Mouse (Mus musculus): ENCODE measurements around the gene Car10.

DNA sequence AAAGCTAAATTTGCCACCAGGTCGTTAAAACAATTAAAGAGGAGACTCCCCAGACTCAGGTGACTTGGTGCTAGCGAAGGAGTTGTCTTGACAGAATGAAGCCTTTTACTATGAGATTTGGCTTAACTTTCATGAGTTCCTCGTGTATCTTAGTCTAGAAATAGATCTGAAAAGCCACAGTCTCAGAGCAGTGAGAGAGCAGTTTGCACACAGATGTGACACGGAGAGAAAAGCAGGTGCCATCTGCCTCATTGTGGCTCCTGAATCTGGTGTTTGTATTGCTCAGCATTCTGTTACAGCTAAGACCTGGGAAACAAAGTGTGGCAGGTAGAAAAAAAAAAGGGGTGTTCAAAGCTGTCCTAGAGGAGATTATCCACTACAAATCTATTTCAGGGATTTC, 269.4 kb downstream of the Car10 start:
- no peak for TF ChIP-seq CTCF (IDR thresholded peaks at IDR 0.05; ENCODE audit: low read depth)
- TF ChIP-seq EP300 (optimal IDR thresholded peaks at IDR 0.05) = no peak
